Mouse (Mus musculus): ENCODE data around the gene Ptar1. TPM values are rescaled to one million over a fixed set of nuclear protein-coding genes. Genes with fewer than 3 reads are reported as not detected.

The Ptar1 gene
- polyA plus RNA-seq, 1 experiment from 2014 or later: 3.4 TPM

- Histone ChIP-seq H3K36me3 (ENCODE audit: control insufficient read depth, insufficient read depth, low read length) (peaks cover 6% of the 10 kb centered on the region; the same call in 1 of the 2 replicates), H3K9ac (ENCODE audit: low read length) (no peak overlapping the region), H3K4me2 (replicated peaks; ENCODE audit: low read depth) (no peak overlapping the region), H3K27ac (replicated peaks) (no peak overlapping the region), H3K4me1 (replicated peaks; ENCODE audit: control insufficient read depth, insufficient read depth) (no peaks in the 10 kb centered on the region), H3K4me3 (ENCODE audit: low read depth, low read length) (no peak overlapping the region), H3K9me3 (ENCODE audit: control insufficient read depth, low read length) (no peaks in the 10 kb centered on the region), H3K27me3 (ENCODE audit: control insufficient read depth, insufficient read depth, low read length) (no peaks in the 10 kb centered on the region)
- no peak for DNase-seq (ENCODE audit: low spot score)
- TF ChIP-seq EP300 (optimal IDR thresholded peaks at IDR 0.05) (no peak), CTCF (IDR thresholded peaks at IDR 0.05; ENCODE audit: low read depth) (no peak)
- no peak for ATAC-seq (ENCODE audit: low FRiP score, low TSS enrichment)
- WGBS: 88% methylated on average over 10 of the region's 10 CpGs
These were observed 15.7 kb downstream of the Ptar1 start for GRCm38 (mm10) chr19:23702896-23703295.

GRCm38 (mm10) chr19:23705383-23705782 lies 18.2 kb downstream of the Ptar1 start:
- no peak overlapping the region for H3K4me2 ChIP-seq (replicated peaks; ENCODE audit: low read depth)
- H3K27me3 ChIP-seq (ENCODE audit: control insufficient read depth, insufficient read depth, low read length): no peaks in the 10 kb centered on the region
- peaks cover 12% of the 10 kb centered on the region for H3K36me3 ChIP-seq (ENCODE audit: control insufficient read depth, insufficient read depth, low read length)
- no peaks in the 10 kb centered on the region for H3K9me3 ChIP-seq (ENCODE audit: control insufficient read depth, low read length)
- H3K4me3 ChIP-seq (ENCODE audit: low read depth, low read length): no peak overlapping the region
- H3K9ac ChIP-seq (ENCODE audit: low read length): no peak overlapping the region
- H3K27ac ChIP-seq (replicated peaks): no peak overlapping the region
- DNase-seq (ENCODE audit: low spot score) (no peak), ATAC-seq (ENCODE audit: low FRiP score, low TSS enrichment) (no peak)
- TF ChIP-seq CTCF (IDR thresholded peaks at IDR 0.05; ENCODE audit: low read depth) (no peak), EP300 (optimal IDR thresholded peaks at IDR 0.05) (no peak)
- WGBS: 90% methylated on average over 5 of the region's 5 CpGs
- no peaks in the 10 kb centered on the region for H3K4me1 ChIP-seq (replicated peaks; ENCODE audit: control insufficient read depth, insufficient read depth)

DNA sequence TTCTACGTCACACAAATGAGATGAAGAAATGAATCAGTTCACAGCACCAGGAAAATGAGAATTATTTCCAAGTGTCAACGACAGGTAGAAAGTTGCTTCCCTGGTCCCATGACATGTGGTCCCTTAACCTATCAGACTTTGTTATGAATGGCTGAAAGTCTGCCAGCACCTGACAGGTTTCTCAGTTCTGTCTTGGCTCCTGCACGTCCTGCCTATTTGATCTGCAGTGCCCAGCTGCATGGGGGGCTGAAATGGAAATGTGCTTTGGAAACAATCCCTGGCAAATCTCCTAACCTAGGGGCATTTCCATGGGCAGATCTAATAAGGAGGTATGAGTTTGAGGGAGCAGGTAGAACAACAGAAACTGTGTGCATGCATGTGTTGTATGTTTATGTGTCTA lies 59.3 kb downstream of the Ptar1 start:
- Histone ChIP-seq H3K9ac (ENCODE audit: low read length) (no peak overlapping the region), H3K36me3 (ENCODE audit: control insufficient read depth, insufficient read depth, low read length) (no peaks in the 10 kb centered on the region), H3K27ac (replicated peaks) (no peak overlapping the region), H3K4me2 (replicated peaks; ENCODE audit: low read depth) (no peak overlapping the region), H3K4me1 (replicated peaks; ENCODE audit: control insufficient read depth, insufficient read depth) (no peaks in the 10 kb centered on the region), H3K27me3 (ENCODE audit: control insufficient read depth, insufficient read depth, low read length) (no peaks in the 10 kb centered on the region), H3K4me3 (ENCODE audit: low read depth, low read length) (no peak overlapping the region), H3K9me3 (ENCODE audit: control insufficient read depth, low read length) (no peaks in the 10 kb centered on the region)
- 66% methylated on average over 3 of the region's 3 CpGs for WGBS
- ATAC-seq (ENCODE audit: low FRiP score, low TSS enrichment) (no peak), DNase-seq (ENCODE audit: low spot score) (no peak)
- no peak for TF ChIP-seq CTCF (IDR thresholded peaks at IDR 0.05; ENCODE audit: low read depth)
- no peak for TF ChIP-seq EP300 (optimal IDR thresholded peaks at IDR 0.05)

GRCm38 (mm10) chr19:23757011-23757410 lies 69.8 kb downstream of the Ptar1 start:
- no peak for ATAC-seq (ENCODE audit: low FRiP score, low TSS enrichment)
- no peaks in the 10 kb centered on the region for H3K9me3 ChIP-seq (ENCODE audit: control insufficient read depth, low read length)
- TF ChIP-seq CTCF (IDR thresholded peaks at IDR 0.05; ENCODE audit: low read depth) (0 out of 2 replicates have a peak, but pooled peaks have one; percentile 5), EP300 (optimal IDR thresholded peaks at IDR 0.05) (no peak)
- no peak overlapping the region for H3K9ac ChIP-seq (ENCODE audit: low read length)
- no peak overlapping the region for H3K4me2 ChIP-seq (replicated peaks; ENCODE audit: low read depth)
- no peaks in the 10 kb centered on the region for H3K4me1 ChIP-seq (replicated peaks; ENCODE audit: control insufficient read depth, insufficient read depth)
- peak; percentile 30 for DNase-seq (ENCODE audit: low spot score)
- no peaks in the 10 kb centered on the region for H3K27me3 ChIP-seq (ENCODE audit: control insufficient read depth, insufficient read depth, low read length)
- H3K4me3 ChIP-seq (ENCODE audit: low read depth, low read length): no peak overlapping the region
- H3K36me3 ChIP-seq (ENCODE audit: control insufficient read depth, insufficient read depth, low read length): no peaks in the 10 kb centered on the region
- H3K27ac ChIP-seq (replicated peaks): no peak overlapping the region
- WGBS: 13% methylated on average over 7 of the region's 7 CpGs

DNA sequence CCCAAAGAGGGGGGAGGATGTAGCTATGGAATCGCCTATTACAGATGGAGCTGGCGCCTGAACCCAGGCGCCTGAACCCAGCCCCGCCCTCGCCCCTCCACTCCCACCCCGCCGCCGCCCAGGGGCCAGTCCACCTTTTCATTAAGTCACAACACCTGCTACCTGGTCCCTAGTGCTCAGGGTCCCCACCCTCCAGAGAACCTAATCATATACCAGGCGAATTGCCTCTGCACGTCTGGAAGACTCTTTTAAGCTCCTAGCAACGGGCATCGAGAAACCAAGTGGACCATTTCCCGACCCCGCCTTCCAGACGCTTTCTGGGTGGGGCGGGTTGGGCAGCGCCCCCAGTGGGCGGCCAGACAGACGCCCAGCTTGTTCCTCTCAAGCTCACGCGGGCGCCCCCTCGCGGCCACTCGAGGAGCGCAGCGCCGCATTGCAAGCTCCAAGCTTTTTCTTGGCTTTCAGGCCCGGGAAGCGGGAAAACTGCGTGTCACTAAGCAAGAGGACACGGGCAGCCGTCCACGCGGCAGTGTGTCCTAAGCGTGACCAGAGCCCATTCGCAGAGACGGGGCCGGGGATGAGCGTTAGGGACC lies 70.8 kb downstream of the Ptar1 start:
- Histone ChIP-seq H3K9me3 (ENCODE audit: control insufficient read depth, low read length) (no peaks in the 10 kb centered on the region), H3K4me1 (replicated peaks; ENCODE audit: control insufficient read depth, insufficient read depth) (no peaks in the 10 kb centered on the region), H3K9ac (ENCODE audit: low read length) (peak overlapping the region; percentile 69), H3K36me3 (ENCODE audit: control insufficient read depth, insufficient read depth, low read length) (no peaks in the 10 kb centered on the region), H3K4me2 (replicated peaks; ENCODE audit: low read depth) (peak overlapping the region; percentile 95), H3K27ac (replicated peaks) (peak overlapping the region; percentile 86), H3K27me3 (ENCODE audit: control insufficient read depth, insufficient read depth, low read length) (no peaks in the 10 kb centered on the region), H3K4me3 (ENCODE audit: low read depth, low read length) (peak overlapping the region; percentile 69)
- WGBS: under 1% methylated on average over 40 of the region's 40 CpGs
- TF ChIP-seq CTCF (IDR thresholded peaks at IDR 0.05; ENCODE audit: low read depth) (peak; percentile 99), EP300 (optimal IDR thresholded peaks at IDR 0.05) (no peak)
- DNase-seq (ENCODE audit: low spot score) (peak; percentile 96), ATAC-seq (ENCODE audit: low FRiP score, low TSS enrichment) (peak; percentile 89)

GRCm38 (mm10) chr19:23758554-23759321 lies 71.5 kb downstream of the Ptar1 start, which contains the start of gene Apba1:
Gene Apba1 (plus strand): TSS chr19:23758887.
- DNase-seq (ENCODE audit: low spot score) (peak; percentile 66), ATAC-seq (ENCODE audit: low FRiP score, low TSS enrichment) (peak; percentile 85)
- H3K4me2 ChIP-seq (replicated peaks; ENCODE audit: low read depth): peak within 1 kb of the TSS; percentile 95
- H3K4me3 ChIP-seq (ENCODE audit: low read depth, low read length): peak within 1 kb of the TSS; percentile 69
- WGBS: under 1% methylated on average over 49 of the region's 98 CpGs
- TF ChIP-seq EP300 (optimal IDR thresholded peaks at IDR 0.05) (no peak), CTCF (IDR thresholded peaks at IDR 0.05; ENCODE audit: low read depth) (peak; percentile 54)
- H3K9me3 ChIP-seq (ENCODE audit: control insufficient read depth, low read length): no peaks in the 10 kb centered on the region
- peak within 1 kb of the TSS; percentile 86 for H3K27ac ChIP-seq (replicated peaks)
- no peaks in the 10 kb centered on the region for H3K36me3 ChIP-seq (ENCODE audit: control insufficient read depth, insufficient read depth, low read length)
- H3K9ac ChIP-seq (ENCODE audit: low read length): peak within 1 kb of the TSS; percentile 69
- H3K27me3 ChIP-seq (ENCODE audit: control insufficient read depth, insufficient read depth, low read length): no peaks in the 10 kb centered on the region
- no peaks in the 10 kb centered on the region for H3K4me1 ChIP-seq (replicated peaks; ENCODE audit: control insufficient read depth, insufficient read depth)

All from stomach, postnatal 0 days (tissue).